Mouse (Mus musculus): ENCODE results near the gene Clspn.
"Not testable (repeated sequence)": the region's sequence is repeated elsewhere in the genome, so short reads cannot be mapped to it uniquely, and the experiment has no call there.

Gene Clspn

DNA sequence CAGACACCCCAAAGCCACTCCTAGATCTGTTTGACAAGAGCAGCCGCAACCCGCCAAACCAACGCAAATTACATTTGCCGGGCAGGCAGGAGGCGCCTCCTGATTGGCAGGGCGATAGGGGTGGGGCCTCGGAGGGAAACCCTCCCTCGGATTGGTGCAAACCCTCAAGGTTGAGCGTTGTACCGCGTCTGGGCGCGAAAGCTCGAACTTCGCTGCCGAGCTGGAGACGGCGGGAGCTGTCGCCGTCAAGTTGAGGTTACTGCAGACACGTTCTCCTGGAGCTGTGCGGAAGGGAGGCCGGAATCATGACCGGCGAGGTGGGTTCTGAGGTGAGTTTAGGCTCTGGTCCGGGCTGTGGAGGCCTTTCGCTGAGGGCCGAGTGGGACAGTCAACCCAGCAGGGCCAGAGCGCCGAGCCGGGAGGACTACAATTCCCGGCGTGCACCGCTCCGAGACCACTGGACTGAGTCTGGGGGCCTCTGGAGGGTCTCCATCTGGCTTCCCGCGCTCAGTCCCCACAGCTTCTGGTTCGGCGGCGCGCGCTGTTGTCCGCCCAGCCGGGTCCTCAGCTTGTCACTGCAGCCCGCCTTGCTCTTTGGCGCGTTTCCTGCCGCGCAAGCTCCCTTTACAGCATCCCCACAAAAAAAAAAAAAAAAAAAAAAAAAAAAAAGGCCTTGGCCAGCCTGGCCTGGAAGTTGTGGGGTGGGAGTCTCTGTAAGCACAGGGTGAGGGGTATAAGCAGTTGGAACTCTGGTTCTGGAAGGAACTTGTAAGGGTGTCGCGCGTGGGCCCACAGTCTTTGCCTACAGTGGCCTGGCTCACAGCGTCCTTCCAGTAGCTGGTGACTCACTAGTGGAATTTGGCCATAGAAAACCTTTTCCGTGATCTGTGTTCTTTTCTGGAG lies at the start of gene Clspn:
Clspn (plus strand) TSS at position 127 of the 903 bp plus-strand sequence.
- peak; percentile 92 for DNase-seq (ENCODE audit: extremely low read depth, low read depth)

GRCm38 (mm10) chr4:126508110-126508899 lies 48.4 kb upstream of the Clspn start:
- no peak for DNase-seq (ENCODE audit: extremely low read depth, low read depth)

GRCm38 (mm10) chr4:126509072-126509471 lies 47.7 kb upstream of the Clspn start:
- no peak for DNase-seq (ENCODE audit: extremely low read depth, low read depth)

DNA sequence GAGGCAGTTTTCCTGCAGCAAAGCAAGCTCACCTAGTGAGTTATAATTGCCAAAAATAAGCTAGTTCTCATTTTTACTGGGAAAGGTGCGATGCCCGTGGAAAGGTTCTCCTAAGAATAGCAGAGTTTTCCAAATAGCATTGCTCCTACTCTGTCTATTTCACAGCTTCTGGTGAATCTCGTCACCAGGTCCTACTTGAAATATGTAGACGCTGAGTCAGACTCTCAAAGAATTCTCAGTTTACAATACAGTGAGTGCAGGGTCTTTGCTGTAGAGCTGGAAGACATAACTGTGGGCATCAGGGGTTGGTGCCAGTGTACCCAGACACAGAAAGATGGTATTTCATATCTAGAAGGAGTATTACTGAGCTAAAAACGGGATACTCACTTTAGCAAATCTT lies 45.7 kb upstream of the Clspn start:
- DNase-seq (ENCODE audit: extremely low read depth, low read depth), result no peak

- DNase-seq (ENCODE audit: extremely low read depth, low read depth), result no peak
Observed at GRCm38 (mm10) chr4:126512308-126513066, 44.2 kb upstream of the Clspn start.

DNA sequence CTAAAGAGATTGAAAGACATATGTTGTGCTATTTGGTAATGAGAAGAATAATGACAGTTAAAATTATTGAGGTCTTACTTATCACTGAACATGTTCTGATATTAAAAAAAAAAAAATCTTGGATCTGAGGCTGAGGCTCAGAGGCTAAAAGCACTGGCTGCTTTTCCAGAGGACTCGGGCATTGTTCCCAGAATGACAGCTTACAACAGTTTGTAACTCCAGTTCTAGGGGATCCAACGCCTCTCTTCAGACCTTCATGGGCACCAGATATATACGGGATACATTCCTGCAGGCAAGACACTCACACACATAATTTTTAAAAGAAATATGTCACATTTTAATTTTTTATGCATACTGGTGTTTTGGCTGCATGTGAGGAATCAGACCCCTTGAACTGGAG lies 30.6 kb upstream of the Clspn start:
- DNase-seq (ENCODE audit: extremely low read depth, low read depth), result no peak

DNA sequence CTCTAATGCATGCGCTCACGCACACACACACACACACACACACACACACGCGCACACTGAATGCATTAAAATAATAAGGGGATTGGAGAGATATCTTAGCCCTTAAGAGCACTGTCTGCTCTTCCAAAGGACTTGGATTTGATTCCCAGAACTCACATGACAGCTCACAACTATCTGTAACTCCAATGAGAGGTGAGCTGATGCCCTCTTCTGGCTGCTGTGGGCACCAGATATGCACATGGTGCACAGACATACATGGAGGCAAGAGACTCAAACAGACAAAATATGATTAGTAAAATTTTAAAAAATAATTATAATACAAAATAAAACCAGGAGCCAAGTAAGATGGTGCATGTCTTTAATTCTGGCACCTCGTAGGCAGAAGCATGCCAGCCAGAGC lies 29.9 kb upstream of the Clspn start:
- DNase-seq (ENCODE audit: extremely low read depth, low read depth), result no peak

DNA sequence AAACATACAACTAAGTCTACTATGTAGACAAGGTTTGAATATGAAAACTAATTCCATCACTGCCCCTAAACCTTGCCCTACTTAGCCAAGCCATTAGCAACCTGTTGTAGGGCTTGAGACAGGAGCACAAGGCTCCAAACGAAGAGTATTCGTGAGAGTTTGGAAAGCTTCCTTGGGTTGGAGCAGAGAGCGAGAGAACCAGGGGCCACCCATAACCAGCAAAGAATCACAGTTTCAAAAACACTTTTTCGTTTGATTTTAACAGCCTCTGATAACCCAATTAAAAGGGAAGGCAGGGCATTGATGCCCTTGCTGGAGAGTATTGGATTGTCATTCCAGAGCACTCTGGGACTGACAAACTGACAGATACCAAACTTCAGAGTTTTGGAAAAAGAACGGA lies 24.4 kb upstream of the Clspn start:
- no peak for DNase-seq (ENCODE audit: extremely low read depth, low read depth)

- DNase-seq (ENCODE audit: extremely low read depth, low read depth), result no peak
Observed at GRCm38 (mm10) chr4:126532827-126533728, 23.7 kb upstream of the Clspn start, which contains the start of gene Ago4. TSS of gene Ago4 (minus strand) at chr4:126533472.

DNA sequence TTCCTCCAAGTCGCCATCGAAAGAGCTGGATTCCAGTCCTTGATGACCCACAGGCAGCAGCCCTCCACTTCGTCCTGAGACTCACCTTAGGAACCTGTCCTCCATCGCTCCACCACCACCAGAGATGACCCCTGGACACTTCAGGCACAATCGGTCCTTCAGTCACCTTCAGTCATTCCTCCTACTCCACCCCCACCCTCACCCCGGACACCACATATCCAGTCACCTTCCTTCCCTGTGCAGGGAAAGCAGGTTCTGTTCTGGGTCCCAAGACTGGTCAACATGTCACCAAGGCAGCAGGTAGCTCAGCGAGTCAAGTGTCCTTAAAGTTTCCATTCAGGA lies 23.0 kb upstream of the Clspn start:
- no peak for DNase-seq (ENCODE audit: extremely low read depth, low read depth)

GRCm38 (mm10) chr4:126535631-126536030 lies 21.1 kb upstream of the Clspn start:
- not testable (repeated sequence) for DNase-seq (ENCODE audit: extremely low read depth, low read depth)

DNA sequence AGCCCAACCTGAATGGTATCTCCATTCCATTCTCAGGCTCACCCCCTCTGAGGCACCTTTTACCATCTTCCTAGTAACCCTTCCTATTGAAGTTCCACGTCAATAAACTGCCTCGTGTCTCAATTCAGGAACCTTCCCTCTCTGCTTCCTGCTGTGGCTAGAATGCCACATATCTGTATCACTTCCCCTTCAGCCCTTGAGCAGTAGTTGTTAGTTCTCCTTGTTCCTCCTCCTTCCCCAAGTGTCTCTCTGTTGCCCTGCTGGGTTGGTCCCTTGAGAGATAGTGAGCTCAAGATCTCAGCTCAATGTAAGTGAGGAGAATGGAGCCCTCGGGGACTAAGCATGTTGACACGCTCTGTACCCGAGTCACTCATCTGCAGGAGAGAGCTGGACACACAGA lies 19.9 kb upstream of the Clspn start:
- DNase-seq (ENCODE audit: extremely low read depth, low read depth), result peak; percentile 90

GRCm38 (mm10) chr4:126540487-126541071 lies 16.2 kb upstream of the Clspn start:
- DNase-seq (ENCODE audit: extremely low read depth, low read depth), result peak; percentile 35

DNA sequence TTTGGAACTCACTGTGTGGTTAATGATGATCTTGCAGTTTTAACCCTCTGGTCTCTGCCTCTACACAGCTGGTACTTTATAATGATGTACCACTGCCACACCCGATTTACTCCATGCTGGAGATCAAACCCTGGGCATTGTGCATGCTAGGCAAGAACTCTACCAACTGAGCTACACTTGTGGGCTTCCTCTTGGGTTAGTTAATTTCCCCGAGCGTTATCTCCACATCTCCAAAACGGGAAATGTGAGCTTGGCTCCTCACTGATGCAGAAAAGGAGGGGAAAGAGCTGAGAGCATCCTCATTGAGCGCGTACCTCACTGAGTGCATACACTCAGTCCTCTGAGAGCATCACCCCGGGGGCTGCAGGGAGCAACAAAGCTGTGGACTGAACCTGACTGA lies 13.9 kb upstream of the Clspn start:
- peak; percentile 33 for DNase-seq (ENCODE audit: extremely low read depth, low read depth)

- DNase-seq (ENCODE audit: extremely low read depth, low read depth), result no peak
Observed at GRCm38 (mm10) chr4:126545016-126545415, 11.7 kb upstream of the Clspn start.

GRCm38 (mm10) chr4:126545703-126546102 lies 11.0 kb upstream of the Clspn start:
- DNase-seq (ENCODE audit: extremely low read depth, low read depth), result no peak

DNA sequence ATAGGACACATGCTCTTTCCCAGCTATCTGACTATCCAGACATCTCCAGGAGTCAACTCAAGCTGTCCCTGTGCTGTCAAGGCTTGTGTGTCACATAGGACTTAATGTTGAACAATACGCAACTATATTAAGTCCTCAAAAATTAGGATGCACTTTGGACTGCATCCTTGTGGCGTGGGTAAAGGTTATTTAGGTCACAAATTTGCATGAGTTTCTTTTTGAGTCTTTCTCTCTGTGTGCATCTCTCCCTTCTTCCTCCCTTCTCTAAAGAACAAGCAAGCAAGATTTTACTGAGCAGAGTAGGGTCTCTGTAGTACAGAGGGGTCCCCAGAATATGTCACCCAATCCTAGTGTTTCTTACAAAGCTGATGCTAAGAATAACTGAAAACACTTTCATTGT lies 10.6 kb upstream of the Clspn start:
- no peak for DNase-seq (ENCODE audit: extremely low read depth, low read depth)

- DNase-seq (ENCODE audit: extremely low read depth, low read depth), result no peak
Observed at GRCm38 (mm10) chr4:126552136-126552535, 4.6 kb upstream of the Clspn start.

GRCm38 (mm10) chr4:126553105-126553504 lies 3.6 kb upstream of the Clspn start:
- no peak for DNase-seq (ENCODE audit: extremely low read depth, low read depth)

DNA sequence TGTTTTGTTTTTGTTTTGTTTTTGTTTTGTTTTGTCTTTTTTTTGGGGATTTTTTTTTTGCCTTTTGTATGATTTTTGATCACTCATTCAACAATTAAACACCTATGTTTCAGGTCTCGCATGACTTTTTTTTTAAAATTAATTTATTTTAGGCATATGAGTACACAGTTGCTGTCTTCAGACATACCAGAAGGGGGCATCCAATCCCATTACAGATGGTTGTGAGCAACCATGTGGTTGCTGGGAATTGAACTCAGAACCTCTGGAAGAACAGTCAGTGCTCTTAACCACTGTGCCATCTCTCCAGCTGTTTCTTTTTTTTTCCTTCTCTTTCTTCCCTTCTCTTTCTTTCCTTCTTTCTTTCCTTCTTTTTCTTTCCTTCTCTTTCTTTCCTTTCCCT lies 3.0 kb upstream of the Clspn start:
- no peak for DNase-seq (ENCODE audit: extremely low read depth, low read depth)
